Mouse (Mus musculus) B cell, adult (primary cell): Measurements from ENCODE around the gene Mrc1. TPM values are rescaled to one million over a fixed set of nuclear protein-coding genes. Genes with fewer than 3 reads are reported as not detected.

Experiments used
- total RNA-seq: library from RNA; stranded (reverse); gene quantifications from 4 replicates; pipeline ENCODE4 v1.2.4, GENCODE M21; 2023; ENCODE audit not compliant: inconsistent age

Gene Mrc1
- total RNA-seq = 3.1 to 4.8 TPM (median 4.6 TPM) in 4 replicates

DNA sequence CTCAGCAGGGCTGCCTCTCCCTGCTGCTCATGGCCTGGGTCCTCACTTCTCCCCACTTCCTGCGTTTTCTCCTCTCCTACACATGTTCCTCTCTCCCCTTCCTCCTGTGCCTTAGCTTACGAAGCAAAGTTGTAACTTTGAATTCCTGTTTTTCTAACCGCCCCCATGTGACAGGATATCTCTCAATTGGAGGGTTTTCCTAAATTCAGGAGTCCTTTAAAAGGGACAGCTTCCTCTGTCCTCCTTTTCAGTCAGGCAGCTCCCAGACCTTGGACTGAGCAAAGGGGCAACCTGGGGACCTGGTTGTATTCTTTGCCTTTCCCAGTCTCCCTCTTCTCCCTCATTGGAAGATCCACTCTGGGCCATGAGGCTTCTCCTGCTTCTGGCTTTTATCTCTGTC is at the start of gene Mrc1:
Mrc1 (plus strand) TSS at position 244 of the 400 bp plus-strand sequence.

Other genes starting within 250 kb of the Mrc1 start
- not detected in 4 replicates for gene Hacd1, start 173.3 kb upstream of the Mrc1 start, total RNA-seq
- 29.6 to 37.1 TPM (median 35.2 TPM) in 4 replicates for gene Stam, start 155.3 kb upstream of the Mrc1 start, total RNA-seq
- 0.22 TPM in 1 of 4 replicates, not detected in the others for gene Tmem236, start 54.9 kb upstream of the Mrc1 start, total RNA-seq
- not detected in 4 replicates for gene Slc39a12, start 158.9 kb downstream of the Mrc1 start, total RNA-seq